Mouse (Mus musculus) intestine, postnatal 0 days (tissue): Measurements from ENCODE around the gene Ubc. TPM values are rescaled to one million over a fixed set of nuclear protein-coding genes. Genes with fewer than 3 reads are reported as not detected.
"Not testable (repeated sequence)": the region's sequence is repeated elsewhere in the genome, so short reads cannot be mapped to it uniquely, and the experiment has no call there.

Experiments
- ATAC-seq: fragments of 200-750 bp; cut with Nextera tagmentation; 2 replicates; pipeline ENCODE4 v1.8.0; 2017; ENCODE audit warnings: mild to moderate bottlenecking, moderate TSS enrichment, moderate library complexity
- H3K27ac ChIP-seq: fragments of 300-500 bp; sonication (generic); 2 replicates; pipeline ENCODE4 v1.5.1; 2014; ENCODE audit warnings: mild to moderate bottlenecking, low read depth, low read length, moderate library complexity
- H3K27me3 ChIP-seq: fragments of 300-500 bp; sonication (generic); replicated peaks from 2 replicates; pipeline ENCODE4 v1.6.1; 2014; ENCODE audit warnings: low read length, mixed read lengths; ENCODE audit not compliant: control insufficient read depth, insufficient read depth
- H3K36me3 ChIP-seq: fragments of 300-500 bp; sonication (generic); 2 replicates; pipeline ENCODE4 v1.6.1; 2014; ENCODE audit warnings: mild to moderate bottlenecking, moderate library complexity; ENCODE audit not compliant: control insufficient read depth, insufficient read depth
- H3K4me1 ChIP-seq: fragments of 300-500 bp; sonication (generic); replicated peaks from 2 replicates; pipeline ENCODE4 v1.6.1; 2014; ENCODE audit warnings: antibody characterized with exemption, low read length, mixed read lengths; ENCODE audit not compliant: control insufficient read depth, insufficient read depth
- H3K4me2 ChIP-seq: fragments of 300-500 bp; sonication (generic); replicated peaks from 2 replicates; pipeline ENCODE4 v1.6.1; 2014; ENCODE audit warnings: low read depth, mild to moderate bottlenecking, moderate library complexity
- H3K4me3 ChIP-seq: fragments of 300-500 bp; sonication (generic); 2 replicates; pipeline ENCODE4 v1.5.1; 2014; ENCODE audit warnings: low read depth, low read length
- H3K9ac ChIP-seq: fragments of 300-500 bp; sonication (generic); 2 replicates; pipeline ENCODE4 v1.6.1; 2014; ENCODE audit warnings: mild to moderate bottlenecking, low read depth, low read length
- H3K9me3 ChIP-seq: fragments of 300-500 bp; sonication (generic); 2 replicates; pipeline ENCODE4 v1.6.1; 2016; ENCODE audit warnings: mixed run types; ENCODE audit not compliant: control insufficient read depth
- CTCF ChIP-seq: sonication (generic); IDR thresholded peaks from 2 replicates; pipeline ENCODE4 v1.5.1; 2016; ENCODE audit warnings: low read depth, mild to moderate bottlenecking, control low read depth, antibody characterized with exemption, moderate library complexity
- WGBS: fragments of 180-500 bp; shearing (Covaris S2); extraction: QIAGEN DNeasy Blood & Tissue Kit; methylation state at CpG from one replicate; pipeline ENCODE4 v1.1.7; 2014; 5-methylcytosine and 5-hydroxymethylcytosine counted together
- polyA plus RNA-seq: library from polyadenylated mRNA; unstranded; fragments of >200 nt; fragmentation: Nextera tagmentation; extraction: Ambion mirVana; gene quantifications from 2 replicates; pipeline ENCODE4 v1.2.1, GENCODE M21; 2015

The Ubc gene
- polyA plus RNA-seq, 1 experiment from 2014 or later, result 371 TPM

GRCm38 (mm10) chr5:125391609-125392008 is 1.6 kb upstream of the Ubc start:
- H3K9me3 ChIP-seq, result no peaks in the 10 kb centered on the region
- H3K36me3 ChIP-seq, result peaks cover 7% of the 10 kb centered on the region; the same call in 1 of the 2 replicates
- H3K4me2 ChIP-seq, result no peak overlapping the region
- no peak overlapping the region for H3K4me3 ChIP-seq
- 54% methylated on average over 5 of the region's 5 CpGs for WGBS
- 0 out of 2 replicates have a peak, but pooled peaks cover 16% of the 10 kb centered on the region for H3K4me1 ChIP-seq
- no peak for ATAC-seq
- H3K27me3 ChIP-seq, result no peaks in the 10 kb centered on the region
- TF ChIP-seq CTCF, result no peak
- peak overlapping the region; percentile 99 for H3K27ac ChIP-seq
- H3K9ac ChIP-seq, result 0 out of 2 replicates have a peak overlapping the region, but pooled peaks have one; percentile 12

DNA sequence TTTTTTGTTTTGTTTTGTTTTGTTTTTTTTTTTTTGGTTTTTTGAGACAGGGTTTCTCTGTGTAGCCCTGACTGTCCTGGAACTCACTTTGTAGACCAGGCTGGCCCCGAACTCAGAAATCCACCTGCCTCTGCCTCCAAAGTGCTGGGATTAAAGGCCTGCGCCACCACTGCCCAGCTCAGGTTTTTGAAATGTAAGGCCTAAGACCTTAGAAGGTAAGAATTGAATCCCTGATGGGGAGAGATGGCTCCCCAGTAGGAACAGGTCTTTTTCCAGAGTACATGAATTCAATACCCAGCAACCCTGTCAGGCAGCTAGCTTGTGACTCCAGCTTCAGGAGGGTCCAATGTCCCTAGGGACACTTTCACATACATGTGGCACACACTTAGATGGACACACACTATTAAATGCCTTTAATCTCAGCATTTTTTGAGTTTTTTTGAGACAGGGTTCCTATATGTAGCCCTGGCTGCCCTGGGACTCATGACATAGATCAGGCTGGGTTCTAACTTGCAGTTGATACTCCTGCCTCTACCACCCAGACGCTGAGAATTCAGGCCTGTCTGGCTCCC is 990 bp upstream of the Ubc start:
- H3K36me3 ChIP-seq, result peaks cover 8% of the 10 kb centered on the region
- WGBS, result 87% methylated on average over 3 of the region's 3 CpGs
- 0 out of 2 replicates have a peak, but pooled peaks cover 16% of the 10 kb centered on the region for H3K4me1 ChIP-seq
- H3K4me3 ChIP-seq, result no peak overlapping the region
- no peak overlapping the region for H3K9ac ChIP-seq
- no peaks in the 10 kb centered on the region for H3K9me3 ChIP-seq
- H3K27ac ChIP-seq, result peak overlapping the region; percentile 99
- no peak for ATAC-seq
- TF ChIP-seq CTCF, result no peak
- H3K4me2 ChIP-seq, result no peak overlapping the region; the same call in 1 of the 2 replicates
- H3K27me3 ChIP-seq, result no peaks in the 10 kb centered on the region

DNA sequence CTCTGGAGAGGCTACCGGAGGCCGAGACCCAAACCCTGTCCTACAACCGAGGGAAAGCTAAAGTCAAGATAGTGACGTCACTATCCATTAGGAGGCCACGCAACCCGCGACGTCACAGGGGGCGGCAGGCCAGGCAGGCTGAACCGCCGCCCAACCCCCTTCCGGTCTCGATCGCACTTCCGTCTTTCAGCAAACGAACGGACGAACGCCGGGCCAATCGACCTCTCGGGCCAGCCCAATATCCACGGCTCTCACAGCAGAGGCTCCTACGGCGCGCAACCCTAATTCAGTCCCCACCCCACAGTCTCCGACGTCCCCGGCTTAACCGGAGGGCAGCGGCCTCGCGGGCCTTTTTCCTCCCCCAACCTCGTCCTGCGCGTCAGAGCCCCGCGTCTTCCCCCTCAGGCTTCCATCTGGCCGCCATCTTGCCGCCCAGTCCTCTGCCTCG is 847 bp downstream of the Ubc start, which contains the start of gene Gm10382:
TSS of gene Gm10382 (plus strand) at position 192 of the 448 bp plus-strand sequence.
- Histone ChIP-seq H3K4me3 (peak within 1 kb of the TSS; percentile 100), H3K27me3 (no peaks in the 10 kb centered on the region), H3K36me3 (peaks cover 25% of the 10 kb centered on the region), H3K4me1 (0 out of 2 replicates have a peak, but pooled peaks cover 9% of the 10 kb centered on the region), H3K4me2 (peak within 1 kb of the TSS; percentile 90), H3K9ac (peak within 1 kb of the TSS; percentile 100), H3K9me3 (no peaks in the 10 kb centered on the region), H3K27ac (peak within 1 kb of the TSS; percentile 99)
- no peak for TF ChIP-seq CTCF
- WGBS, result under 1% methylated on average over 41 of the region's 41 CpGs
- peak; percentile 10 for ATAC-seq

- no peaks in the 10 kb centered on the region for H3K27me3 ChIP-seq
- peak overlapping the region; percentile 90 for H3K4me2 ChIP-seq
- WGBS, result 16% methylated on average over 13 of the region's 13 CpGs
- no peak for ATAC-seq
- H3K27ac ChIP-seq, result peak overlapping the region; percentile 99
- no peaks in the 10 kb centered on the region for H3K9me3 ChIP-seq
- TF ChIP-seq CTCF, result no peak
- peak overlapping the region; percentile 100 for H3K9ac ChIP-seq
- H3K36me3 ChIP-seq, result peaks cover 25% of the 10 kb centered on the region
- H3K4me1 ChIP-seq, result 0 out of 2 replicates have a peak, but pooled peaks cover 5% of the 10 kb centered on the region
- H3K4me3 ChIP-seq, result peak overlapping the region; percentile 100
Observed at GRCm38 (mm10) chr5:125388358-125389092, 1.5 kb downstream of the Ubc start.

DNA sequence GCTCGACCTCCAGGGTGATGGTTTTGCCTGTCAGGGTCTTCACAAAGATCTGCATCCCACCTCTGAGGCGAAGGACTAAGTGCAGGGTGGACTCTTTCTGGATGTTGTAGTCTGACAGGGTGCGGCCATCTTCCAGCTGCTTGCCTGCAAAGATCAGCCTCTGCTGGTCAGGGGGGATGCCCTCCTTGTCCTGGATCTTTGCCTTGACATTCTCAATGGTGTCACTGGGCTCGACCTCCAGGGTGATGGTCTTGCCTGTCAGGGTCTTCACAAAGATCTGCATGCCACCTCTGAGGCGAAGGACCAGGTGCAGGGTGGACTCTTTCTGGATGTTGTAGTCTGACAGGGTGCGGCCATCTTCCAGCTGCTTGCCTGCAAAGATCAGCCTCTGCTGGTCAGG is 2.7 kb downstream of the Ubc start:
- 0 out of 2 replicates have a peak overlapping the region, but pooled peaks have one; percentile 30 for H3K4me2 ChIP-seq
- H3K27me3 ChIP-seq, H3K4me3 ChIP-seq, H3K9ac ChIP-seq, H3K4me1 ChIP-seq, H3K9me3 ChIP-seq, H3K27ac ChIP-seq, ATAC-seq: not testable (repeated sequence)
- peaks cover 25% of the 10 kb centered on the region for H3K36me3 ChIP-seq
- WGBS, result 90% methylated on average over 5 of the region's 6 CpGs

DNA sequence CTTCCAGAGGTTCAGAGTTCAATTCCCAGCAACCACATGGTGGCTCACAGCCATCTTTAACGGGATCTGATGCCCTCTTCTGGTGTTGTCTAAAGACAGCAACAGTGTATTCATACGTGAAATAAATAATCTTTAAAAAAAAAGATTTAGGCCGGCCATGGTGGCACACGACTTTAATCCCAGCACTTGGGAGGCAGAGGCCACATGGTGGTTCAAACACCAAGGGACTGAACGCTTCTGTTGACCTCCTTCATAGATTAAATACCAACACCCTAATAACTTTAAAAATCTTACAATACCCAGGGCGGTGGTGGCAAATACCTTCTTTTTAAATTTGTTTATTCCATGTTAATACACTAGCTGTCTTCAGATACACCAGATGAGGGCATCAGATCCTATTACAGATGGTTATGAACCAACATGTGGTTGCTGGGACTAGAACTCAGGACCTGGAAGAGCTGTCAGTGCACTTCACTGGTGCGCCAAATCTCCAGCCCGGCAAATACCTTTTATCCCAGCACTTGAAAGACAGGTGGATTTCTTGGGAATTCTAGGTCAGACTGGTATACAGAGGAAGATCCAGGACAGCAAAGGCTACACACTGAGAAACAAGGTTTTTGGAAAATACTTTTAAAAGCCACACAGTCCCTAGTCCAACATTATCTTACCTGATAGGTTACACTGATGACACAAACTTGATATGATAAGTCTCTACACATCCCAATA is 4.6 kb downstream of the Ubc start:
- TF ChIP-seq CTCF, result no peak
- Histone ChIP-seq H3K9ac (no peak overlapping the region), H3K4me1 (0 out of 2 replicates have a peak, but pooled peaks cover under 1% of the 10 kb centered on the region), H3K27me3 (no peaks in the 10 kb centered on the region), H3K4me2 (peak overlapping the region; percentile 51), H3K27ac (no peak overlapping the region), H3K4me3 (peak overlapping the region; percentile 14; the same call in 1 of the 2 replicates), H3K9me3 (no peaks in the 10 kb centered on the region), H3K36me3 (peaks cover 25% of the 10 kb centered on the region)
- 62% methylated on average over 8 of the region's 8 CpGs for WGBS
- no peak for ATAC-seq
